Mouse (Mus musculus): ENCODE measurements around the gene Calhm1.

- TF ChIP-seq POLR2A (IDR thresholded peaks at IDR 0.05; ENCODE audit: borderline replicate concordance, low read depth, low read length) (no peak), CTCF (IDR thresholded peaks at IDR 0.05; ENCODE audit: low read depth, low read length) (no peak)
Measured at GRCm38 (mm10) chr19:47135568-47135967, 8.5 kb downstream of the Calhm1 start.

Data from bone marrow macrophage, adult 2 months (primary cell).